Mouse (Mus musculus) induced T-regulatory cell, adult 2 months (primary cell): ENCODE measurements around the gene Sit1.

Experiments used
- DNase-seq: peaks from one replicate; pipeline ENCODE4 v3.0.0-alpha.2; 2012; ENCODE audit warnings: low read depth

Gene Sit1

GRCm38 (mm10) chr4:43499407-43500333 is 16.1 kb upstream of the Sit1 start, which contains the start of gene Arhgef39:
Gene Arhgef39, minus strand, starts transcription at chr4:43499695.
- peak; percentile 86 for DNase-seq

GRCm38 (mm10) chr4:43498983-43499382 is 15.4 kb upstream of the Sit1 start:
- peak; percentile 61 for DNase-seq

- no peak for DNase-seq
Observed at GRCm38 (mm10) chr4:43497946-43498345, 14.4 kb upstream of the Sit1 start.

GRCm38 (mm10) chr4:43497405-43497804 is 13.9 kb upstream of the Sit1 start:
- no peak for DNase-seq

- no peak for DNase-seq
Observed at GRCm38 (mm10) chr4:43496587-43496986, 13.1 kb upstream of the Sit1 start.

GRCm38 (mm10) chr4:43493846-43494240 is 10.3 kb upstream of the Sit1 start:
- peak; percentile 58 for DNase-seq

GRCm38 (mm10) chr4:43493186-43493845 is 9.8 kb upstream of the Sit1 start:
- peak; percentile 99 for DNase-seq

GRCm38 (mm10) chr4:43492821-43493185 is 9.3 kb upstream of the Sit1 start, which contains the start of gene Ccdc107:
Gene Ccdc107, plus strand, starts transcription at chr4:43492900.
- DNase-seq, result peak; percentile 96

GRCm38 (mm10) chr4:43492101-43492820 is 8.7 kb upstream of the Sit1 start:
- peak; percentile 68 for DNase-seq

GRCm38 (mm10) chr4:43490801-43491200 is 7.3 kb upstream of the Sit1 start:
- no peak for DNase-seq

- DNase-seq, result no peak
Observed at GRCm38 (mm10) chr4:43489611-43490010, 6.1 kb upstream of the Sit1 start.

GRCm38 (mm10) chr4:43485666-43486065 is 2.1 kb upstream of the Sit1 start:
- DNase-seq, result peak; percentile 62

- no peak for DNase-seq
Observed at GRCm38 (mm10) chr4:43482591-43482990, 943 bp downstream of the Sit1 start.

GRCm38 (mm10) chr4:43481894-43482456 is 1.6 kb downstream of the Sit1 start:
- peak; percentile 85 for DNase-seq

- no peak for DNase-seq
Observed at GRCm38 (mm10) chr4:43480985-43481384, 2.5 kb downstream of the Sit1 start.

- DNase-seq, result peak; percentile 93
Observed at GRCm38 (mm10) chr4:43478906-43479832, 4.4 kb downstream of the Sit1 start.

GRCm38 (mm10) chr4:43478534-43478858 is 5.0 kb downstream of the Sit1 start:
- DNase-seq, result no peak

GRCm38 (mm10) chr4:43477857-43478533 is 5.5 kb downstream of the Sit1 start:
- peak; percentile 96 for DNase-seq

GRCm38 (mm10) chr4:43476604-43477003 is 6.9 kb downstream of the Sit1 start:
- peak; percentile 63 for DNase-seq

- peak; percentile 34 for DNase-seq
Observed at GRCm38 (mm10) chr4:43473636-43474035, 9.9 kb downstream of the Sit1 start.
